Mouse (Mus musculus): ENCODE measurements at regions not wholly inside any gene's neighbourhood (a gene's known extent, or its start where the extent isn't known, plus 50 kb on each side); places are given as distances from the start of the nearest gene placed in this dataset.

DNA sequence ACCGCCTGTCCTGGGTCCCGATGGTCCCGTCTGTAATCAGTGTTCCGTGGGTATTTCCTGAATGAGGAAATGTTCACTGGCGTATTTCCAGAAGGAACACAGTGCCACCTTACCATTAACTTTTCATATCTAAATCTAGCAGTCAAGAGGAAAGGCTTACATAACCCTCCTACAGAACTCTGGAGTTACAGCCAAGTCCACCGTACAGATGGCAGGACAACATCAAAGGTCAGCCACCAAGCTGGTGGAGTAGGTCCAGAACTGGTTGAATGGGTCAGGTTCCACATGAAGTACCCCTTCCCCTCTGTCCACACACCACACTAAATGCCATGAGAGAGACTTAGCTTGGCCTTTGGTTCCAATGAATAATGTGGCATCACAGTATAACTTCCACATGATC, 139.7 kb downstream of the Barhl2 start:
- DNase-seq (ENCODE audit: low read depth), result no peak

DNA sequence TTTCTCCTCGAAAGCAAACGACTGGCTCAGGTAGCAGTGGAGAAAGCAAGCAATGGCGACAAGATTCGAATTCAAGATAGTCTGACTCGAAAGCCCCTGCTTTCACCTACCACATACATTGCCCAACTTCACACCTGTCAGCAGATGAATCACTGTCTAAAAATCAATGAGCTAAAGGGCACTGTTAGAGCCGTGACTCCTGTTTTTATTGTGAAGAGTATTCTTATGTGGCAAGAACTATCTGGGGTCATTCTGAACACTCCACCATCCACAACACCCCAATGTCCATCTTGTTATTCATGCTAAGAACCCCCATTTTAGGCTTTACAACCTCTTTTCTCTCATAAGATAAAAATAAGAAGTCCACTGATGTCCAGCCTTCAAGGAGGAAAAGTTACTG, 144.1 kb downstream of the Barhl2 start:
- no peak for TF ChIP-seq POLR2A (IDR thresholded peaks at IDR 0.05; ENCODE audit: borderline replicate concordance, extremely low read depth, insufficient read depth, insufficient read length, poor library complexity, severe bottlenecking)
- no peak for TF ChIP-seq CTCF (IDR thresholded peaks at IDR 0.05; ENCODE audit: borderline replicate concordance, extremely low read depth, insufficient read depth, insufficient read length)
- DNase-seq (ENCODE audit: low read depth), result no peak

More for the DNA sequence above, 139.7 kb downstream of the Barhl2 start:
- TF ChIP-seq CTCF (IDR thresholded peaks at IDR 0.05; ENCODE audit: borderline replicate concordance, extremely low read depth, insufficient read depth, insufficient read length), result no peak
- no peak for TF ChIP-seq POLR2A (IDR thresholded peaks at IDR 0.05; ENCODE audit: borderline replicate concordance, extremely low read depth, insufficient read depth, insufficient read length, poor library complexity, severe bottlenecking)

GRCm38 (mm10) chr5:106301372-106301771, 156.6 kb downstream of the Barhl2 start:
- no peak for TF ChIP-seq CTCF (IDR thresholded peaks at IDR 0.05; ENCODE audit: borderline replicate concordance, extremely low read depth, insufficient read depth, insufficient read length)
- TF ChIP-seq POLR2A (IDR thresholded peaks at IDR 0.05; ENCODE audit: borderline replicate concordance, extremely low read depth, insufficient read depth, insufficient read length, poor library complexity, severe bottlenecking), result no peak
- DNase-seq (ENCODE audit: low read depth), result no peak

- DNase-seq (ENCODE audit: low read depth), result no peak
Observed at GRCm38 (mm10) chr5:106296721-106297120, 161.2 kb downstream of the Barhl2 start.

GRCm38 (mm10) chr5:106295993-106296392, 162.0 kb downstream of the Barhl2 start:
- TF ChIP-seq POLR2A (IDR thresholded peaks at IDR 0.05; ENCODE audit: borderline replicate concordance, extremely low read depth, insufficient read depth, insufficient read length, poor library complexity, severe bottlenecking), result no peak
- TF ChIP-seq CTCF (IDR thresholded peaks at IDR 0.05; ENCODE audit: borderline replicate concordance, extremely low read depth, insufficient read depth, insufficient read length), result no peak

More at GRCm38 (mm10) chr5:106296721-106297120, 161.2 kb downstream of the Barhl2 start:
- TF ChIP-seq CTCF (IDR thresholded peaks at IDR 0.05; ENCODE audit: borderline replicate concordance, extremely low read depth, insufficient read depth, insufficient read length) (no peak), POLR2A (IDR thresholded peaks at IDR 0.05; ENCODE audit: borderline replicate concordance, extremely low read depth, insufficient read depth, insufficient read length, poor library complexity, severe bottlenecking) (no peak)

GRCm38 (mm10) chr5:106295538-106295937, 162.4 kb downstream of the Barhl2 start:
- no peak for TF ChIP-seq CTCF (IDR thresholded peaks at IDR 0.05; ENCODE audit: borderline replicate concordance, extremely low read depth, insufficient read depth, insufficient read length)
- TF ChIP-seq POLR2A (IDR thresholded peaks at IDR 0.05; ENCODE audit: borderline replicate concordance, extremely low read depth, insufficient read depth, insufficient read length, poor library complexity, severe bottlenecking), result no peak
- DNase-seq (ENCODE audit: low read depth), result peak; percentile 81

More at GRCm38 (mm10) chr5:106295993-106296392, 162.0 kb downstream of the Barhl2 start:
- DNase-seq (ENCODE audit: low read depth), result no peak

- no peak for DNase-seq (ENCODE audit: low read depth)
- TF ChIP-seq POLR2A (IDR thresholded peaks at IDR 0.05; ENCODE audit: borderline replicate concordance, extremely low read depth, insufficient read depth, insufficient read length, poor library complexity, severe bottlenecking) (no peak), CTCF (IDR thresholded peaks at IDR 0.05; ENCODE audit: borderline replicate concordance, extremely low read depth, insufficient read depth, insufficient read length) (no peak)
Observed at GRCm38 (mm10) chr5:106292387-106293229, 165.4 kb downstream of the Barhl2 start.

- peak; percentile 63 for DNase-seq (ENCODE audit: low read depth)
- TF ChIP-seq POLR2A (IDR thresholded peaks at IDR 0.05; ENCODE audit: borderline replicate concordance, extremely low read depth, insufficient read depth, insufficient read length, poor library complexity, severe bottlenecking), result no peak
- no peak for TF ChIP-seq CTCF (IDR thresholded peaks at IDR 0.05; ENCODE audit: borderline replicate concordance, extremely low read depth, insufficient read depth, insufficient read length)
Observed at GRCm38 (mm10) chr5:106285152-106285551, 172.8 kb downstream of the Barhl2 start.

DNA sequence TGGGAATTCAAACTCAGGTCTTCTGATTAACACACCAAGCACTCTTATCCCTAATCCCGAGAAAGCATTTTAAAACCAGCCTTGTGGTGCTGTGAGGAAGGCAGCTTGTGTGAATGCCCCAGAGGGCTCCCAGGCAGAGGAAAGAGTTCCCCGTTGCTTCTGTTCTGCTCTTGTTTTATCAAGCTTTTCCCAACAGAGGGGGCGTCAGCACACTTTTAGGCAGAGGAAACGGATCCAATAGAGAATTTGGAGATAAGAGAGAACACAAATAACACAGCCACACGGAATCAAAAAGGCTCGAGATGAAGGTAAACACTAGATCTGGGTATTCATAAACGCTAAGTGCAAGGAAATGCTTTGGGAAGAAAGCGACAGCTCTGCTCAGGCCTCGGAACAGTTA, 173.2 kb downstream of the Barhl2 start:
- peak; percentile 50 for DNase-seq (ENCODE audit: low read depth)
- TF ChIP-seq POLR2A (IDR thresholded peaks at IDR 0.05; ENCODE audit: borderline replicate concordance, extremely low read depth, insufficient read depth, insufficient read length, poor library complexity, severe bottlenecking) (no peak), CTCF (IDR thresholded peaks at IDR 0.05; ENCODE audit: borderline replicate concordance, extremely low read depth, insufficient read depth, insufficient read length) (no peak; the same call in 1 of the 2 replicates)

- TF ChIP-seq CTCF (IDR thresholded peaks at IDR 0.05; ENCODE audit: borderline replicate concordance, extremely low read depth, insufficient read depth, insufficient read length) (no peak), POLR2A (IDR thresholded peaks at IDR 0.05; ENCODE audit: borderline replicate concordance, extremely low read depth, insufficient read depth, insufficient read length, poor library complexity, severe bottlenecking) (no peak)
- DNase-seq (ENCODE audit: low read depth), result no peak
Observed at GRCm38 (mm10) chr5:106282646-106283045, 175.3 kb downstream of the Barhl2 start.

- TF ChIP-seq CTCF (IDR thresholded peaks at IDR 0.05; ENCODE audit: borderline replicate concordance, extremely low read depth, insufficient read depth, insufficient read length), result no peak
- TF ChIP-seq POLR2A (IDR thresholded peaks at IDR 0.05; ENCODE audit: borderline replicate concordance, extremely low read depth, insufficient read depth, insufficient read length, poor library complexity, severe bottlenecking), result no peak
- no peak for DNase-seq (ENCODE audit: low read depth)
Observed at GRCm38 (mm10) chr5:106277786-106278185, 180.2 kb downstream of the Barhl2 start.

DNA sequence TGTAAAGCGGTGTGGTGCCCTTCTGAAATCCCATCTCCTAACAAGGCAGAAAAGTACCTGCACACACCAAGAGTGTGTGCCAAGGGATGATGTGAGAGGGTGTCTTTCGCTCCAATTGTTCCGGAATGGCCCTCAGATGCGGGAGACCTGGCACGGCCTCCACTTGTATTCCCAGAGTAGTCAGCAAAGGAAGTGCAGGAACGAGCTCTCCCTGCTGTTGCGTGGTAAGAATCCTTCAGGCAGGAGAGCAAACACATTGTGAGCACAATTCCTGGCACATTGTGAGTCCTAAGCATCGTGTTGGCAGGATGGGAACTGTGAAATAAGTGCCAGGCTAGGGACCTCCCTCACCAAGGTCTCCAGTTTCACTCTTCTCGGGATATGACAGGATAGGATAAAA, 180.7 kb downstream of the Barhl2 start:
- no peak for DNase-seq (ENCODE audit: low read depth)
- TF ChIP-seq POLR2A (IDR thresholded peaks at IDR 0.05; ENCODE audit: borderline replicate concordance, extremely low read depth, insufficient read depth, insufficient read length, poor library complexity, severe bottlenecking), result no peak
- no peak for TF ChIP-seq CTCF (IDR thresholded peaks at IDR 0.05; ENCODE audit: borderline replicate concordance, extremely low read depth, insufficient read depth, insufficient read length)
